Mouse (Mus musculus) spleen, adult 18-20 months (tissue): ENCODE results near the gene Gstp3.
"Not testable (repeated sequence)": the region's sequence is repeated elsewhere in the genome, so short reads cannot be mapped to it uniquely, and the experiment has no call there.

ENCODE experiments used
- DNase-seq, 2 experiments: peaks; one replicate each; pipeline ENCODE4 v3.0.0; 2022; ENCODE audit warnings: mixed read lengths in 2 of 2

The Gstp3 gene

DNA sequence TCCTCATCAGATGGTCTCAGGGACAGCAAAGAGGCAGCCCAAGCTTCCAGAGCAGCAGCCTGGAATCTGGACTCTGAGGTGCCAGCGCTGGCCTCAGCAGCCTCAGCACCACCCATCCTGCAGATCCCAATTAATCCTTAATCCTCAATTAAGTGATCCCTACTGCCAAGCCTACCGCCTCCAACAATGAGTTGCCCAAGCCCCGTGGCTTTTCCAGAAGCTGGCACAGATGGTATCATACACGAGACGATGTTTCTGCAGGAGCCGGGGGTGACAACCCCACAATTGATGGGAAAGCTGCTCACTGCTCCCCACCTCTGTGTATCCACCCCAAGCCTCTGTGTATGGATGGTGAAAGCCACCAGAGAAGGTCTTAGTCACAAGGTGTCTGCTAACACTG lies 29.8 kb upstream of the Gstp3 start:
- no peak for DNase-seq

DNA sequence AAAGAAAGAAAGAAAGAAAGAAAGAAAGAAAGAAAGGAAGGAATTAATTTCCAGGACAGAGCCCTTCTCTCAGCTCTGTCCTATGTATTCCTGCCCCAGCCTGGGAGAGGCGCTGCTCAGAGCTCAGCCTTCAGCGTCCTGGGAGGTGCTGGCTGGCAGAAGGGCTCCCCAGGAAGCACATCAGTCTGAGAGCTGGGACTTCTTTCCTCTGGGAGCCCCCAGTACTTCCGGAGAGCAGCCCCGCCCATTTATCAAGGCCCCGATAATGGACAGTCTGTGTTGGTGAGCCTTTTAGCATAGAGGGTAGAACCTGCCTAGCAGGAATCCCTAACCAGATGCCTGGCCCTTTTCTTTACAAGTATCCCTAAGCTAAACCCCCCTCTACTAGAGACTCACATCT lies 28.8 kb upstream of the Gstp3 start:
- no peak for DNase-seq

DNA sequence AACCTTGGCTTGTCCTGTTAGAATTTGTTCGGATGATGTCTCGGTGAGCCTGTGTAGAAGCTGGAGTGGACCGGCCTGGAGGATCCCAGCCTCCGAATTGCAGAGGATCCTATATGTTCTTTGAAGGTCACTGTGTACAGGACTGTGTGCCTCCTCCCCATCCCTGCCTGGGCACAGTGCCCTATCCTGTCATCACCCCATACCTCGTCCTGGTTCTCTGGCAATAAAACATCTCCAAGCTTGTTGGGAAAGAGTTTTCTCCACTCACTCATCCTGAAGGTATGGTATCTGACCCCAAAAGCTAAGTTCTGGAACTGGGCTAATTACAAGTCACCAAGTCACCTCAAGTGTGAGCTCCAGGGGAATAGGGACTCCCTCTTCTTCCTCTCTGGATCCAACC lies 27.7 kb upstream of the Gstp3 start:
- no peak for DNase-seq

DNA sequence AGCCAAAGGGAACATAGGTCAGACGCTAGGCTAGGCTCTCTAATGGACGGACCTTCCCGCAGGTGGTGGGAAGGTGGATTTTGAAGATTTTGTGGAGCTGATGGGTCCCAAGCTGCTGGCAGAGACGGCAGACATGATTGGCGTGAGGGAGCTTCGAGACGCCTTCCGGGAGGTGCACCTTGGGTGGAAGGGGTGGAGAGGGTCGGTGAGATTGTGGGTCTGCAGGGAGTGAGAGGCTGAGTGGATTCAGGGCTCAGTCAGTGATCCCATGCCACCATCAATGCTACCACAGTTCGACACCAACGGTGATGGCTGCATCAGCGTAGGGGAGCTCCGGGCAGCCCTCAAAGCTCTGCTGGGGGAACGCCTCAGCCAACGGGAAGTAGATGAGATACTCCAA lies 26.8 kb upstream of the Gstp3 start:
- DNase-seq: no peak

DNA sequence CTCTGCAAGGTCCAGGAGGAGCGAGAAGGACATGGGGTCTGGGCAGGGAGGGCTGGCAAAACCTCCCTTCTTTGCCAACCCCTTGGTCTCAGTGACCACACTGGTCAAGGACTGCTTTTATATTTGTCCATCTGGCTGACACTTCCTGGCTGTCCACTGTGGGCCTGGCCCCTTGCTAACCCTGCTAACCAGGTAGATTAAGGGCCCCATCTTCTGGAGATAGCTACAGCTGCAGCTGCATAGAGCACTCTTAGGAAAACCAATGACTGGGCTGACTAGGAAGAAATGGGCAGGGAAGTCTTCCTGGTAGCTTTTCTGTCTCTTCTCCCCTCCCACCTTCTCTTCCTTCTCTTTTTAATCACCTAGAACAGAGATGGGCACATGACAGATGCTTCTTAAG lies 25.6 kb upstream of the Gstp3 start:
- DNase-seq: no peak

DNA sequence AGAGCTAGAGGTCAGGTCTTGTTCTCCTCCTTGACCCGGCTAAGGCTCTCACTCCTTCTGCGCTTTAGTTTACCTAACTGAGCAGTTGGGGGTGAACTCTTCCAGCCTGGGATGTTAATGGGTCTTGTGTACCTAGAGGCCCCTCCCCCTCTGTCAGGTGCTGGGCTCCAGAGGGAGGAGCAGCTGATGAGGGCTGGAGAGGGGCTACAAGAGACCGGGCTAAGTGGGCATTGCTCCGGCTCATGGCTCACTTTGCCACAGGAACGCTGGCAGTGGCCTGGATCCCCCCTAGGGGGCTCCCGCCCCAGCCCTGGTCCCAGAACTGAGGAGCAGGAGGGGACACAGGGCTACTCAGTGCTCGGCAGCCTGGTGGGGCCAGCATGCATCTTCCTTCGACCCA lies 24.5 kb upstream of the Gstp3 start:
- DNase-seq: no peak

DNA sequence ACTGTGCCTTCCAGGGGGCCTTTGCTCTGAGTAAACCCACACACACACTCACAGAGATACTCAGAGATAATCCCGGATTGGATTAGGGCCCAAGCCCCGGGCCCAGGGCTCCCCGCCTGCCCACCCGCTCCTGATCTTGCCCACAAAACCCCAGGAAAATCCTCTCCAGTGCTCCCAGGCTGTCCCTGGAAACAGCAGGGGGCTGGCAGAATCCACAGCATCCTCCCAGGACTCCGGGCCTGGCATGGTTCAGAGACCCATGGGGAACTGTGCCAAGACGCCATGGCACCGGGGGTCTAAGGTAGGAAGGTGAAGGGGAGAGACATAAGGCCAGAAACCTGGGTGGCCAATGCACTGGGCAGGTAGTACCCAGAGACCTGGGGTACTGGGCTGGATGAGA lies 23.9 kb upstream of the Gstp3 start:
- no peak for DNase-seq

DNA sequence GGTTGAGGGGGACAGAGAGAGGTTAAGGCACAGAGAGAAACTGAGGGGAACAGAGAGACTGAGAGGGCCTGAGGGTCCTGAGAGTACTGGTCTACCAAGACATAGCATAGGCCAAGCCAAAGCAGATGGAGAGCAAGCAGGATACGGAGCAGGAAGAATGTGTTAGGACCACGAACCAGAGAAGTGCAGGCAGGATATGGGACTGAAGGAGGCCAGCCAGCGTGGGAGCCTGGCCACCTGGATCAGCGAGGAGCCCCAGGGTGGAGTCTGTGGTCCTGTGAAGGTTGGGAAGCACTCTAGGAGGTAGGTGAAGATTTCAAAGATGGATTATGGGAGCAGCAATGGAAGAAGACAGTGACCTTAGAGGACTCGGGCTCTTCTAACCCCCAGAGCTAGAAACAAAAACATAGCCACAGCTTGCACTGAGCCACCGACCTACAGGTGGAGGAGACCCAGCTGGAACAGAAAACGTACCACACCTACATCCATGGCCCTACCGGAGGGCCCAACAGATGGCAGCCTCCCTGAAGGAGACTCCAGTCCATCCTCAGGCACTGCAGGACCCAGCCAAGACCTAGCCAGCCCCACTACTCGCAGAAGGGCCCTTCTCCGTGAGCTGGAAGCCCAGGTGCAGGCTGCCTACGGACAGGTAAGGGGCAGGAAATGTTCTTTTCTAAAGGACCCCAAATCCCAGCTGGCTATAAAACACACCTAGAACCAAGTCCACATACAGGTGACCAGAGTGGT lies 23.0 kb upstream of the Gstp3 start:
- DNase-seq: no peak

DNA sequence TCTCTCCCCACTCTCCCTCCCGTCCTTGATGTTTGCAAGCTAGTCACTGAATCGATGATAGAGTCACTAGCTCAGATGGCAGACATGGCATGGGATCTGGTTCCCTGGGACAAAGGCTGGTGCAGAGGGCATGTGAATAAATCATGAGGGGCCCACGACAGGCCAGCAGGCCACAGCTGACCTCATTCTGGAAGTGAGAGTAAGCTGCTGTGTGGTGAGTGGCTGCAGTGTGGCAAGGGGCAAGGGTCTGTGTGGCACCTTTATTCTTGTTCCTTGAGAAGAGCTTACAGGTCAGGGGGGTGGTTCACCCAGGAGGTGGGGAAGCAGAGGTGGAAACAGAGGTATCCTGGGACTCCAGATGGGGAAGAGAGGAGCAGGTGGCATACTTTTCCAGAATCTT lies 22.0 kb upstream of the Gstp3 start, which contains the start of gene Cabp2:
TSS of gene Cabp2 (plus strand) at position 185 of the 400 bp plus-strand sequence.
- DNase-seq: no peak

DNA sequence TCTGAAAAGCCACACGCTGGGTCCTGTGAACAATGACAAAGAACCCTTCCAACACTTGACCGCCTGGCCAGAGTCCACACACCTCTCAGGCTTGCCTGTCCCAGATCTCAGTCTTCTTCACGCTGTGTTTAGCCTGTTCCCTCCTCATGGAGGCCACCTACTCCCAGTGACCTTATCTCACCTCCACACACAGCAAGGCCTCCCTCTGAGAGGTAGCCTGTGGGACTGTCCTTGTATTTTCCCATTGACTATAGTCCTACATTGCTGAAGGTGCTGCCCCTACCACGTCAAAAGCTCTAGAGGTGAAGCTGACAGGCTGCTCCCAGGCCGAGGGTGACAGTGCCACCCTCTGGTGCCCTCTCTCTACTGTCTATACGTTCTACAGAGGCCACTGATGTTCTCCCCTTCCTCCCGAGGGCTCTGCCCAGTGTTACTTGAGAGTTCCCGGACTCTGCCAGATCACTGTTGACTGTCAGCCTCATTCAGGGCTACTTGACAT lies 21.2 kb upstream of the Gstp3 start:
- DNase-seq: no peak

DNA sequence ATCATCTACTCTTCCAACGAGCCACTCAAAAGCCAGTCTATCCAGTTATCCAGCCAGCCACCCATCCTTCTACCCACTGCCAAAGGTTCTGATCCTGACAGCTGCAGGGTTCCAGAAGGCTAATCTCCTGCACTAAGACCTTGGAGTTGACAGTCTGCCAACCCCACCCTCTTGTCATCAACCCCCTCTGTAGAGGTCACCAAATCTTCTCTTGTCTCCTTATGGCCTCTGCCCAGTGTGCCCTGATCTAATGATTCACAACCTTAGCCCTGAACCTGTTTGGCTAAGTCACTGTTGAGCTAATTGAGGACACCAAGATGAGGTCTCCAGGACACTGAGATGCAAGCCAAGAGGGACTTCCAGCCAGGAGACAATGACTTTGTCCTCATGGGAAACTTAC lies 20.2 kb upstream of the Gstp3 start:
- DNase-seq: no peak

DNA sequence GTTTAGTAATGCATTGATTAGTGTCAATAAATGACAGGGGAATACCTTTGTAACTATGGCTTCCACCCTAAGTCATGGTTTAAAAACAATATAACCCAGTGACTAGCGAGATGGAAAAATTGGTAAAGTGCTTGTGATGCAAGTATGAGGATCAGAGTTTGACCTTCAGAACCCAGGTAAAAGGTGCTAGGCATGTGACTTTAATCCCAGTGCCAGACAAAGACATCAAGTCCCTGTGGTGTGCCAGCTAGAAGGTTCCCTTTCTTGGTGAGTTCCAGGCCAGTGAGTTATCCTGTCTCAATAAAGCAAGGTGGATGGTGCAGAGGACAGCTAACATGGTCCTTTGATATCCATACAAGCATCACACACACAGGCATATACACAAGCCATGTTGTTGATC lies 16.2 kb upstream of the Gstp3 start:
- DNase-seq: no peak

DNA sequence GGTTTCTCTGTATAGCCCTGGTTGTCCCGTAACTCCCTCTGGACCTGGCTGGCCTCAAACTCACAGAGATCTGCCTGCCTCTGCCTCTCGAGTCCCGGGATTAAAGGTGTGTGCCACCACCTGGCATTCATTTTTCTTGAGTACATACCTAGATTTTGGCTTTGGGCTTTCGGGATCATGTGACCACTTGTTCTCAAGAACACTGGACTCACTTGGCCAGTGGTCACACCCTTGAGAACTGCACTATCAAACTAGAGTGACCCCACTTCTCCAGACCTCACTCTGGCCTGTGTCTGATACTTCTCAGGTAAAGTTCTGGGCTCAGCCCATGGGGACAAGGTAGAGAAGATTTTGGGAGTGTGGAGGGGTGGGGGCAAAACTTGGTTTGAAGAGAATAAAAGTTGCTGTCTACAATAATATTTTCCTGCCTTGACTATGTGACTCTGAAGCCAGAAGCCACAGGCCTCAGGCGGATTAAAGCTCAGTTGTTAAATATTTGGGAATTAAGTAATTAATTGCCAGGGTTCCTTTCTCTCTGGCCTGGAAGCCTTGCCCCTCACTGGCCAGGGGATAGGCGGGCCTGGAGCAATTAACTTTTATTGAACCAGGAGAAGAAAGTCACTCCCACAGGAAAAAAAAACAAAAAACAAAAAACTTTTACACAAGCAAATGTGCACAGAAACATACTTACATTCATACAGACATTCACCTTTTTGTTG lies 13.5 kb upstream of the Gstp3 start:
- DNase-seq: no peak

DNA sequence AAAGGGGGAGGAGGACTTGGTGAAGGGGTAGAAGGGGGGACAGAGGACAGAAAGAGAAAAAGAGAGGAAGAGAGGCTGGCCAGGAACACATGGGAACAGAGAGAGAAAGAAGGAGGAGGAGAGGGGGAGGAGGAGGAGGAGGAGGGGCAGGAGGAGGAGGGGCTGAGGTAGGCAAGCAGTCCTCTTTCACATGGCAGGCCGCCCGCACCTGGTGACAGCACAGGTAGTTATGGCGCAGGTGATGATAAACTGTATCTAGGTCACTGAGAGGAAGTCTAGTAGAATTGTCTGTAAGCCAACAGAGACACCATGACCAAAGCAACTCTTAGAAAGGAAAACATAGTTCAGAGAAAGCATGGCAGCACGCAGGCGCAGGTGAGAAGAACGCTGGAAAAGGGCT lies 12.0 kb upstream of the Gstp3 start:
- no peak for DNase-seq

DNA sequence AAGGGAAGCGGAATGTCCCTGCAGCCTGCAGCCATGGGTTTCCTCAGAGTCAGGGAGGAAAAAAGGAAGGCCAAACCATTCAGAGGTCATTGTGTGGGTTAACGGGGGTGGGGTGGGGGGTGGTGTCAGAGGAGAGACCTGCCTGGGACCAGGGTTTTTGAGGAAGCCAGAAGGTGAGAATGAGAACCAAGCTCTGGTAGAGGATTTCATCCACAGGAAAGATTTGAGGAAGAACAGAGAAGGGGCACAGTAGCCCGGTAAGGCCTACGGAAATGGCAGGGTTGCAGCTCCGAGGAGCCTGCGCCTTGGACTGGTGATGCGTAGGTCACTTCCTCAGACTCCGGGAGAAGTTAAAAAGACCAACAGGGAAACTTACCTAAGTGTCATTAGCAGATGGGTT lies 11.4 kb upstream of the Gstp3 start:
- DNase-seq: no peak

DNA sequence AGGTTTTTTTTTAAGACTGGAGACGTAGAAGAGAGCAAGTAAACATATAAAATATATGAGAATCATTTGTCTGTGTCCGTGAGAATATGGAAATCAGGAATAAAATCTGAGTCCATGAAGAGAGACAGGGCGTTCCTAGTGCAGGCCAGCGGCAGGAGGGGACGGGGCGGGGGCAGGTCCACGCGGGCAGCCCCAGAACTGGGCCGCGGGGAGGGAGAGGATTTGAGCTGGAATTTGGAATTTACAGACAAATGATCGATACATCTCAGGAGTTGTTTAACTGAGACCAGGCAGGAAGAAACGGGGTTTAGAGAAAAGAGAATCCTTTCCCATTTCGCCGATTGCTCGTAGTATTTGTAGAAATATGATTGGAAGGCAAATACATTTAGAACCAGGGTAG lies 10.9 kb upstream of the Gstp3 start:
- no peak for DNase-seq

DNA sequence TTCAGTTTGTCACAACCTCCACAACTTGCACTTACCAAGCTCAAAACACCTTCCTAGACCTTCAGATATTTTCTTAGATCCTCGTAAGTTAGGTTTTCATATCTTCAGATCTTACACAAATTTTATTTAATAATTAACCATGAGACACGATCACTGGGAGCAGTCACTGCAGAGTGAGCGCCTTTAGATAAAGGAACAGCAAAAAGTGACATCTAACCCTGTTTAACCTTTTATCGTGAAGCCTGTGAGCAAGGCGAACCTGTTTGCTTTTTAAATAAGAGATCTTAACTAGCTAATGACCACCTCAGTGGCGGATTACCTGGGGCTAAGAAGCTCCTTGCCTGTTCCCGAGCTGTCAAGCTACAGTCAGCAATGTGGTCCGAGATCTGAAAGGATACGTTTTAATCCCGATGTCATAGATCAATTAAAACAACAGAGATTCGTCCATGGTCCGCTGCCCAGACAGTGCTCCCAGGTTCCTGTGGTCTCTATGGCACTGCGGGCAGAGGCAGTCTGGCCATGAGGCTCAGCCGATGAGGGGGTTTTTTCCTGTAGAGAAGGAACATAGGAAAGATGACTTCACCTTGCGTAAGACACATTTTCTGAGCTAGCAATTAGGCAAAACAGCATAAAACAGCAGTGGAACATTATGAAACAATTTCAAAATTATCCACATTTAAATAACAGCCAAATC lies 9.5 kb upstream of the Gstp3 start:
- DNase-seq: no peak

DNA sequence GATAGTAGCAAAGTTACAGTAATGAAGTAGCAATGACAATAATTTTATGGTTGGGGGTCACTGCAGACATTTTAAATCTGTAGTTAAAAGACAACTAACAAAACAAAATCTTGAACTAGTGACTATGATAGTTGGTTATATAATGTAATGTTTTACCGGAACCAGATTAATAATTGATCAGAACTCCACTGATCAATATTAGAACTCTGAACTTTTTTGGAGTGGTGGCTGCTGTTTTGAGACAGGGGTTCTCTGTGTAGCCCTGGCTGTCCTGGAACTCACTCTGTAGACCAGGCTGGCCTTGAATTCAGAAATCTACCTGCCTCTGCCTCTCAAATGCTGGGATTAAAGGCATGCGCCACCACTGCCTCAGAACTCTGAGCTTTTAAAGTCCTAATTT lies 8.9 kb upstream of the Gstp3 start:
- DNase-seq: not testable (repeated sequence)

DNA sequence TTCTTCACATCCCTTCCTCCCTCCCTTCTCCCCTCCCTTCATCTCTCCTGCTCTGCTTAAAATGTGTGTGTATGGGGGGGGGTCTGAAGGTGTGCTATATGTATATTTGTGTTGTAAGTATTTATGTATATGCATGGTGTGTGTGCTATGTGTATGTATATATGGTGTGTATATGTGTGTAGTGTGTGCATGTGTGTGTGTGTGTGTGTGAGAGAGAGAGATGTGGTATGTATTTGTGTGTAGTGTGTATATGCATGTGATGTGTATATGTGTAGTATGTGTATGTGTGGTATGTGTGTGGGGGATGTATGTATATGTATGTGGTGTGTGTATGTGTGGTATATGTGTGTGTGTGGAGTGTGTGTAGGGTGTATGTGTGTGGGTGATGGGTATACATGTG lies 7.5 kb upstream of the Gstp3 start:
- no peak for DNase-seq

DNA sequence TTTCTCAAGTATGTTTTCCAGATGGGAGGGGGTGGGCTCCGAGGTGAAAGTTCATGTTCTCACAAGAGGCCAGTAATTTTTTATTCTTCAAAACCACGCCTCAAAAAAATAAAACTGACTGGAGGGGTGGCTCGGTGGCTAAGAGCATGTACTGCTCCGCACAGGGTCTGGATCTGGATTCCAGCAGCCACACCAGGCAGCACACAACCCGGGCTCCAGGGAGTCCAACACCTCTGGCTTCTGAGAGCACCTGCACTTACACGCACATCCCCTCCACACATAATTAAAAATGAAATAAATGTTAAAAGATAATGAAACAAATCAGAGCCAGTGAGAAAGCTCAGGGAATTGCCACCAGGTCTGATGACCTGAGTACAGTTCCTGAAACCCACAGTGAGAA lies 6.9 kb upstream of the Gstp3 start:
- no peak for DNase-seq

DNA sequence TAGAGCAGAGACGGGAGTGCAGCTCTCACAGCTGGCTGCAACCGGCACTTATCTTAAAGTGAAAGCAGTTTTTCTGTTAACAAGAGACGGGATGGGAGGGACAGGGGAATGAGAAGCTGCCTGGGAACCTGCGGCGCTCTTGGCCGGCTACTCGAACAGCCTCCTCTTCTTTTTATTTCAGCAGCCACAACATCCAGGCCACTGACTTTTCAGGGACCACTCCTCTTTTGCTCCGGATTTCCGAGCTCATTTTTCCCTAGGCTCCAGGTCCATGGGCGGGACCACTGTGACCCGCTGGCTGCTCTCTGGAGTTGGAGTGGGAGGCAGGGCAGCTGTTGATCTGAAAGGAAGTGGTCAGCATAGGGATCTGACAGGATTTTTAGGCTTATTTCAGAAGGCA lies 5.1 kb upstream of the Gstp3 start:
- DNase-seq: not testable (repeated sequence)

DNA sequence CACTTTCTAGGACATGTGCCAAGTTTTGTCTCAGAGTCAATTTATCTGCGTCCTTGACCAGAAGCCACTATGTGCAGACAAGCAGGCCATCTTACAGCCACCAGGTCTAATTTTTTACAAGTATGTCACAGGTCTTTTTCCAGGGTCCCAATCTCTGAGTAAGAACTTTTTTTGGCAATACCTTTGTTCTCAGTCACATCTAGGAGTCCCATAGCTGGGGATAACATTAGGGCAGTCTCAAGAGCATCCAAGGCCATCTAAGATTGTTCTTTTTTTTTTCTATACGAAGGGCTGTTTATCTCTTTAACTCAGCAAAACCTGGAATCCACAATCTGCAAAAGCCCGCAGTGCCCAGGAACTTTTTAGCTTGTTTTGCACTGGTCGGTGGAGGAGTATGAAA lies 4.0 kb upstream of the Gstp3 start:
- not testable (repeated sequence) for DNase-seq

DNA sequence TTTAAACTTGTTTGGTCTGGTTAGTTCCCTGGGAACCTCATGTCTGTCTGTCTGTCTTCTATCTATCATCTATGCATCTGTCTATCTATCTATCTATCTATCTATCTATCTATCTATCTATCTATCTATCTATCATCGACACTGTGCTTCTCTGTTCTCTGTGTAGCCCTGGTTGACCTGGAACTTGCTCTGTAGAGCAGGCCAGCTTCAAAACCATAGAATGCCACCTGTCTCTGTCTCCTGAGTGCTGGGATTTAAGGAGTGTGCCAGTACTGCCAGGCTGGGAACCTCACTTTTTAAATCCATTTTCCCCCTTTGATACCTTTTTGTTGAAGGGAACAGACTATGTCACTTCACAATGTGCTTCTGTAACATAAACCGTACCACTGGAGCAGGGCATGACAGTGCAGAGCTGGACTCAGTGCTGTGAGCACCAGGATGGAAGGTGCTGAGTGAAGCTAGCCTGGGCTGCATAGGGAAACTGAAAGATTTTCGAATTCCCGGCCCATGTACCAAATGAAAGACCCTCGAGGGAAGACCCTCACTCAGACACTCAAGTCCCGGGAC lies 1.6 kb upstream of the Gstp3 start:
- DNase-seq: no peak
